ENCODE assay signal across 21 mouse cellular contexts in genomic region chr14:34077222-34077621, GRCm38 (mm10). TPM values are rescaled to one million over a fixed set of nuclear protein-coding genes. Genes with fewer than 3 reads are reported as not detected.
"Had no signal": no experiment of that assay in that cellular context is flagged by ENCODE, and none has a peak within 500 bp of the region (broad histone marks: within the 10 kb centered on the region; RNA-seq: fewer than 3 reads in every experiment).

No protein-coding gene starts in this region.

- H3K9me3 ChIP-seq: limb, embryonic 15.5 days; liver, embryonic 12.5 days; megakaryocyte, embryonic 14.5 days; midbrain, embryonic 15.5 days; neural tube, embryonic 13.5 days had no signal

- H3K27me3 ChIP-seq: limb, embryonic 15.5 days; liver, embryonic 12.5 days; midbrain, embryonic 15.5 days had no signal

- H3K9ac ChIP-seq: limb, embryonic 15.5 days; liver, embryonic 12.5 days; lung, embryonic 14.5 days; midbrain, embryonic 15.5 days; neural tube, embryonic 13.5 days had no signal

- H3K4me3 ChIP-seq: limb, embryonic 15.5 days; liver, embryonic 12.5 days; megakaryocyte, embryonic 14.5 days; midbrain, embryonic 15.5 days; neural tube, embryonic 13.5 days had no signal

- H3K4me2 ChIP-seq: limb, embryonic 15.5 days; liver, embryonic 12.5 days; lung, embryonic 14.5 days; midbrain, embryonic 15.5 days; neural tube, embryonic 13.5 days had no signal

- H3K27ac ChIP-seq: kidney, postnatal 0 days; limb, embryonic 15.5 days; liver, embryonic 12.5 days; macrophage; midbrain, embryonic 15.5 days; neural tube, embryonic 13.5 days; stomach, postnatal 0 days had no signal

- DNase-seq: kidney, adult 8-10 months; kidney, postnatal 36 days; lung, embryonic 14.5 days; lung, postnatal 10 days; right cerebral cortex, adult 18-20 months; right cerebral cortex, postnatal 25 days; thymus, postnatal 4 days had no signal

- H3K4me1 ChIP-seq: liver, embryonic 12.5 days; megakaryocyte, embryonic 14.5 days had no signal

- ATAC-seq: liver, embryonic 12.5 days; midbrain, embryonic 15.5 days had no signal

- H3K36me3 ChIP-seq: limb, embryonic 15.5 days; liver, embryonic 12.5 days; midbrain, embryonic 15.5 days; neural tube, embryonic 13.5 days had no signal

RNA-seq across cellular contexts. Expression of gene Anxa8, which starts 8.6 kb away (rescaled TPM):
- polyA plus RNA-seq: liver, embryonic 12.5 days; macrophage; neural tube, embryonic 13.5 days had no signal

RNA-seq across cellular contexts. Expression of gene Antxrl, which starts 24.7 kb away (rescaled TPM):
- total RNA-seq: layer of hippocampus, adult 18-20 months; layer of hippocampus, postnatal 14 days; left cerebral cortex, adult 8-10 months; left cerebral cortex, postnatal 25 days had no signal
- polyA plus RNA-seq: kidney, postnatal 0 days; limb, embryonic 11.5 days; limb, embryonic 15.5 days; liver, embryonic 12.5 days; liver, embryonic 16.5 days; lung, embryonic 14.5 days; macrophage; midbrain, embryonic 15.5 days; neural tube, embryonic 13.5 days; stomach, postnatal 0 days had no signal

RNA-seq across cellular contexts. Expression of gene A630023A22Rik, which starts 25.3 kb away (rescaled TPM):
- total RNA-seq: layer of hippocampus, adult 18-20 months; layer of hippocampus, postnatal 14 days; left cerebral cortex, adult 8-10 months; left cerebral cortex, postnatal 25 days had no signal
- polyA plus RNA-seq: kidney, postnatal 0 days; limb, embryonic 11.5 days; liver, embryonic 12.5 days; liver, embryonic 16.5 days; lung, embryonic 14.5 days; macrophage; midbrain, embryonic 15.5 days; neural tube, embryonic 13.5 days had no signal
